Mouse (Mus musculus) myocyte (in vitro differentiated cells): Measurements from ENCODE around the gene Cntf.
"Not testable (repeated sequence)": the region's sequence is repeated elsewhere in the genome, so short reads cannot be mapped to it uniquely, and the experiment has no call there.

ENCODE experiments used
- CEBPB ChIP-seq: IDR thresholded peaks from 2 replicates; pipeline ENCODE4 v1.6.1; 2011; ENCODE audit warnings: mild to moderate bottlenecking, moderate library complexity; ENCODE audit not compliant: poor library complexity, insufficient read depth, severe bottlenecking
- E2F4 ChIP-seq: IDR thresholded peaks from one replicate; pipeline ENCODE4 v1.6.1; 2011; ENCODE audit warnings: mild to moderate bottlenecking, control low read depth, moderate library complexity; ENCODE audit not compliant: insufficient read depth
- MAX ChIP-seq: IDR thresholded peaks from one replicate; pipeline ENCODE4 v1.6.1; 2011; ENCODE audit warnings: low read depth, mild to moderate bottlenecking, control low read depth
- MYOG ChIP-seq, 3 experiments: IDR thresholded peaks; one replicate each; pipeline ENCODE4 v1.6.1; 2011; ENCODE audit warnings: control low read depth in 2 of 3, low read depth in 2 of 3, mild to moderate bottlenecking in 2 of 3; ENCODE audit not compliant: insufficient read length in 2 of 3, control insufficient read depth in 1 of 3, insufficient read depth in 1 of 3
- POLR2A ChIP-seq: IDR thresholded peaks from one replicate; pipeline ENCODE4 v1.6.1; 2011; ENCODE audit warnings: low read depth, mild to moderate bottlenecking, control low read depth, moderate library complexity; ENCODE audit not compliant: insufficient read length
- SRF ChIP-seq: IDR thresholded peaks from one replicate; pipeline ENCODE4 v1.6.1; 2011; ENCODE audit warnings: low read depth; ENCODE audit not compliant: control insufficient read depth, insufficient read length
- TCF12 ChIP-seq: IDR thresholded peaks from one replicate; pipeline ENCODE4 v1.6.1; 2011; ENCODE audit warnings: mild to moderate bottlenecking, control low read depth; ENCODE audit not compliant: poor library complexity, insufficient read depth, severe bottlenecking
- TCF3 ChIP-seq: IDR thresholded peaks from one replicate; pipeline ENCODE4 v1.6.1; 2011; ENCODE audit warnings: low read depth, control low read depth; ENCODE audit not compliant: insufficient read length
- USF1 ChIP-seq: IDR thresholded peaks from one replicate; pipeline ENCODE4 v1.6.1; 2011; ENCODE audit warnings: low read depth, mild to moderate bottlenecking, control low read depth, moderate library complexity

DNA sequence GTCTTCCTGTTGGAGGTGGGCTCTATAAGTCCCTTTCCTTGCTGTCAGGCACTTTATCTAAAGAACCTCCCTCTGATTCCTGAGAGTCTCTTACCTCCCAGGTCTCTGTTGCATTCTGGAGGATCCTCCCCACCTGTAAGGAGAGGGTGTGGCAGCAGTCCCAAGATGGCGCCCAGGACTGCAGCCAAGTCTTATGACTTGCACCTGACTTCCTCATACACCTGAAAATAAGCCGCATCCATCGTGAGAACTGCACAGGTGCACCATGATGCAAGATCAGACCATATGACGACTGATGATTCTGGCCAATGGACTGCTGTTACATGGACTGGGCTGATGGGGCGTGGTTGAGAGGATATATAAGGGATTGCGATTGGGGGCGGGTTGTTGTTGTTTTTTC, 43.8 kb downstream of the Cntf start:
- TF ChIP-seq POLR2A; TCF12; CEBPB; MAX; USF1; TCF3; MYOG (IDR thresholded peaks at IDR 0.05; ENCODE audit: control insufficient read depth in 1 of 3, insufficient read depth in 1 of 3, insufficient read length in 2 of 3, low read depth in 2 of 3); E2F4; SRF: not testable (repeated sequence)
